Mouse (Mus musculus) erythroblast, embryonic 14.5 days (primary cell): Measurements from ENCODE around the gene Orc2.

Source experiments
- GATA1 ChIP-seq: IDR thresholded peaks from 2 replicates; pipeline ENCODE4 v1.6.1; 2012; ENCODE audit warnings: low read length, inconsistent platforms, mixed read lengths
- TAL1 ChIP-seq: IDR thresholded peaks from 3 replicates; pipeline ENCODE4 v1.6.1; 2012; ENCODE audit warnings: low read length, inconsistent platforms, mixed read lengths

DNA sequence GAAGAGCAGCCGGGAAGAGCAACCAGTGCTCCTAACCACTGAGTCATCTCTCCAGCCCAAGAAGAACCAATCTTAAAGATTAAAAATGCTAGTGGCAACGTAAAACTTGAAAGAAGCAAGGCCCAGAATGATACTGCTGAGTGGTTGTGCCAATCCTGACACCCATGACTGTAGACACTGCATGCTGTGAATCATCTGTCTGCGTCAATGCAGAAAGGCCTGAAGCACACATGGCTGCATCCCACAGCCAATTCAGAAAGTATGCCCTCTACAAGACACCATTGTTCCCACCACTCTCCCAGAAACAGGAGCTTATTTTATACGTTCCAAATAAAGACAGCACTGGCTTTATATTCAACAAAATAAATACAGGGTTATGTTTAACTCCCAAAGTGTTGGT lies 22.3 kb downstream of the Orc2 start:
- TF ChIP-seq GATA1 (no peak), TAL1 (no peak)
